Mouse (Mus musculus): ENCODE measurements around the gene Nt5c2. TPM values are rescaled to one million over a fixed set of nuclear protein-coding genes. Genes with fewer than 3 reads are reported as not detected.

The Nt5c2 gene
- polyA plus RNA-seq, 2 experiments: 32.9 to 67.1 TPM

- no peak overlapping the region for H3K4me2 ChIP-seq (replicated peaks; ENCODE audit: low read depth, low read length, severe bottlenecking)
- ATAC-seq (ENCODE audit: low FRiP score, low read depth) (no peak), DNase-seq (ENCODE audit: low spot score) (no peak)
Measured at GRCm38 (mm10) chr19:46977460-46977859, 37.5 kb downstream of the Nt5c2 start.

GRCm38 (mm10) chr19:46976743-46977142 lies 38.2 kb downstream of the Nt5c2 start:
- no peak for DNase-seq (ENCODE audit: low spot score)
- no peak overlapping the region for H3K4me3 ChIP-seq (replicated peaks; ENCODE audit: low read length)
- no peak for ATAC-seq (ENCODE audit: low FRiP score, low read depth)
- no peaks in the 10 kb centered on the region for H3K36me3 ChIP-seq (ENCODE audit: control insufficient read depth, insufficient read depth, low read length)
- TF ChIP-seq POLR2A (IDR thresholded peaks at IDR 0.05; ENCODE audit: borderline replicate concordance, extremely low read depth, insufficient read depth, insufficient read length): no peak
- no peaks in the 10 kb centered on the region for H3K27me3 ChIP-seq (ENCODE audit: control insufficient read depth, insufficient read depth, low read length)
- 68% methylated on average over 2 of the region's 2 CpGs for WGBS
- H3K4me1 ChIP-seq (ENCODE audit: control insufficient read depth, insufficient read depth, low read length): no peaks in the 10 kb centered on the region
- no peaks in the 10 kb centered on the region for H3K9me3 ChIP-seq (ENCODE audit: control insufficient read depth, low read length)
- no peak overlapping the region for H3K9ac ChIP-seq (ENCODE audit: low read depth, low read length, severe bottlenecking)
- no peak overlapping the region for H3K4me2 ChIP-seq (replicated peaks; ENCODE audit: low read depth, low read length, severe bottlenecking)
- H3K27ac ChIP-seq (replicated peaks; ENCODE audit: low read depth, low read length): no peak overlapping the region

More at GRCm38 (mm10) chr19:46977460-46977859, 37.5 kb downstream of the Nt5c2 start:
- TF ChIP-seq POLR2A (IDR thresholded peaks at IDR 0.05; ENCODE audit: borderline replicate concordance, extremely low read depth, insufficient read depth, insufficient read length): no peak
- no peak overlapping the region for H3K4me3 ChIP-seq (replicated peaks; ENCODE audit: low read length)
- WGBS: 65% methylated on average over 6 of the region's 6 CpGs
- H3K4me1 ChIP-seq (ENCODE audit: control insufficient read depth, insufficient read depth, low read length): no peaks in the 10 kb centered on the region
- no peak overlapping the region for H3K9ac ChIP-seq (ENCODE audit: low read depth, low read length, severe bottlenecking)
- no peak overlapping the region for H3K27ac ChIP-seq (replicated peaks; ENCODE audit: low read depth, low read length)
- no peaks in the 10 kb centered on the region for H3K36me3 ChIP-seq (ENCODE audit: control insufficient read depth, insufficient read depth, low read length)
- no peaks in the 10 kb centered on the region for H3K9me3 ChIP-seq (ENCODE audit: control insufficient read depth, low read length)
- no peaks in the 10 kb centered on the region for H3K27me3 ChIP-seq (ENCODE audit: control insufficient read depth, insufficient read depth, low read length)

- Histone ChIP-seq H3K4me3 (replicated peaks; ENCODE audit: low read length) (no peak overlapping the region), H3K27ac (replicated peaks; ENCODE audit: low read depth, low read length) (no peak overlapping the region), H3K9me3 (ENCODE audit: control insufficient read depth, low read length) (no peaks in the 10 kb centered on the region), H3K9ac (ENCODE audit: low read depth, low read length, severe bottlenecking) (no peak overlapping the region), H3K27me3 (ENCODE audit: control insufficient read depth, insufficient read depth, low read length) (no peaks in the 10 kb centered on the region), H3K36me3 (ENCODE audit: control insufficient read depth, insufficient read depth, low read length) (no peaks in the 10 kb centered on the region), H3K4me2 (replicated peaks; ENCODE audit: low read depth, low read length, severe bottlenecking) (no peak overlapping the region), H3K4me1 (ENCODE audit: control insufficient read depth, insufficient read depth, low read length) (no peaks in the 10 kb centered on the region)
- ATAC-seq (ENCODE audit: low FRiP score, low read depth) (no peak), DNase-seq (ENCODE audit: low spot score) (no peak)
- WGBS: 78% methylated on average over 8 of the region's 8 CpGs
- no peak for TF ChIP-seq POLR2A (IDR thresholded peaks at IDR 0.05; ENCODE audit: borderline replicate concordance, extremely low read depth, insufficient read depth, insufficient read length)
Measured at GRCm38 (mm10) chr19:46975997-46976396, 39.0 kb downstream of the Nt5c2 start.

- Histone ChIP-seq H3K9ac (ENCODE audit: low read depth, low read length, severe bottlenecking) (no peak overlapping the region), H3K4me1 (ENCODE audit: control insufficient read depth, insufficient read depth, low read length) (peaks cover 1% of the 10 kb centered on the region; the same call in 1 of the 2 replicates), H3K27ac (replicated peaks; ENCODE audit: low read depth, low read length) (no peak overlapping the region), H3K4me2 (replicated peaks; ENCODE audit: low read depth, low read length, severe bottlenecking) (no peak overlapping the region), H3K9me3 (ENCODE audit: control insufficient read depth, low read length) (no peaks in the 10 kb centered on the region), H3K4me3 (replicated peaks; ENCODE audit: low read length) (no peak overlapping the region), H3K27me3 (ENCODE audit: control insufficient read depth, insufficient read depth, low read length) (no peaks in the 10 kb centered on the region), H3K36me3 (ENCODE audit: control insufficient read depth, insufficient read depth, low read length) (no peaks in the 10 kb centered on the region)
- no peak for TF ChIP-seq POLR2A (IDR thresholded peaks at IDR 0.05; ENCODE audit: borderline replicate concordance, extremely low read depth, insufficient read depth, insufficient read length)
- ATAC-seq (ENCODE audit: low FRiP score, low read depth) (no peak), DNase-seq (ENCODE audit: low spot score) (no peak)
- 77% methylated on average over 4 of the region's 4 CpGs for WGBS
Measured at GRCm38 (mm10) chr19:46975565-46975964, 39.4 kb downstream of the Nt5c2 start.

DNA sequence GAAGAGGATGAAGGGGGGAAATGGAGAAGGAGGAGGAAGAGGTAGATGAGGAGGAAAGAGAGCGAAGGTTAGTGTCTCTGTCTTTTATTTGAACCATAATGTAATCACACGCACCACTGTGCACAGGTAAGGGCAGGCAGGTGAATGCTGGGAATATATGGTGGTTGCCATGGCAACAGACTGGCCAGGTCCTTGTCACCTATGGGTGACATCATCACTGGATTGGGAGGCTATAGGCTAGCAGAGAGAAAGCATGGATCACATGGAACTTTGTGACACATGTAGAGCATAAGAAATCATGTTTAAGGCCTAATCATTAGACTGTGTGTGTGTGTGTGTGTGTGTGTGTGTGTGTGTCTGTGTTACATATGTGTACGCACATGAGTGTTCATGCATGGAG lies 42.8 kb downstream of the Nt5c2 start:
- Histone ChIP-seq H3K36me3 (ENCODE audit: control insufficient read depth, insufficient read depth, low read length) (no peaks in the 10 kb centered on the region), H3K27ac (replicated peaks; ENCODE audit: low read depth, low read length) (no peak overlapping the region), H3K27me3 (ENCODE audit: control insufficient read depth, insufficient read depth, low read length) (no peaks in the 10 kb centered on the region), H3K4me1 (ENCODE audit: control insufficient read depth, insufficient read depth, low read length) (peaks cover 3% of the 10 kb centered on the region; the same call in 1 of the 2 replicates), H3K9me3 (ENCODE audit: control insufficient read depth, low read length) (no peaks in the 10 kb centered on the region), H3K9ac (ENCODE audit: low read depth, low read length, severe bottlenecking) (no peak overlapping the region), H3K4me3 (replicated peaks; ENCODE audit: low read length) (no peak overlapping the region), H3K4me2 (replicated peaks; ENCODE audit: low read depth, low read length, severe bottlenecking) (no peak overlapping the region)
- DNase-seq (ENCODE audit: low spot score): no peak
- TF ChIP-seq POLR2A (IDR thresholded peaks at IDR 0.05; ENCODE audit: borderline replicate concordance, extremely low read depth, insufficient read depth, insufficient read length): no peak
- WGBS: 97% methylated on average over 3 of the region's 3 CpGs
- ATAC-seq (ENCODE audit: low FRiP score, low read depth): no peak

- no peak for ATAC-seq (ENCODE audit: low FRiP score, low read depth)
- 63% methylated on average over 9 of the region's 9 CpGs for WGBS
- H3K27ac ChIP-seq (replicated peaks; ENCODE audit: low read depth, low read length): no peak overlapping the region
- no peaks in the 10 kb centered on the region for H3K9me3 ChIP-seq (ENCODE audit: control insufficient read depth, low read length)
- peaks cover 3% of the 10 kb centered on the region; the same call in 1 of the 2 replicates for H3K4me1 ChIP-seq (ENCODE audit: control insufficient read depth, insufficient read depth, low read length)
- no peaks in the 10 kb centered on the region for H3K27me3 ChIP-seq (ENCODE audit: control insufficient read depth, insufficient read depth, low read length)
- no peak overlapping the region for H3K9ac ChIP-seq (ENCODE audit: low read depth, low read length, severe bottlenecking)
- H3K4me2 ChIP-seq (replicated peaks; ENCODE audit: low read depth, low read length, severe bottlenecking): no peak overlapping the region
- no peak for DNase-seq (ENCODE audit: low spot score)
- H3K4me3 ChIP-seq (replicated peaks; ENCODE audit: low read length): no peak overlapping the region
- TF ChIP-seq POLR2A (IDR thresholded peaks at IDR 0.05; ENCODE audit: borderline replicate concordance, extremely low read depth, insufficient read depth, insufficient read length): no peak
- no peaks in the 10 kb centered on the region for H3K36me3 ChIP-seq (ENCODE audit: control insufficient read depth, insufficient read depth, low read length)
Measured at GRCm38 (mm10) chr19:46971712-46972111, 43.2 kb downstream of the Nt5c2 start.

All from limb, embryonic 14.5 days (tissue).